Mouse (Mus musculus) erythroblast, adult 5-6 weeks (primary cell): Measurements from ENCODE around the gene Hid1. TPM values are rescaled to one million over a fixed set of nuclear protein-coding genes. Genes with fewer than 3 reads are reported as not detected.

Source experiments
- ATAC-seq: replicated peaks from 2 replicates; pipeline ENCODE4 v1.8.0; 2016; ENCODE audit warnings: moderate number of reproducible peaks, mild to moderate bottlenecking, moderate TSS enrichment, inconsistent platforms; ENCODE audit not compliant: poor library complexity, low FRiP score, severe bottlenecking
- total RNA-seq, 2 experiments: library from RNA; stranded (forward) in 1 of 2; stranded (reverse) in 1 of 2; fragments of 150-400 nt in 1 of 2; fragments of 200-764, 138-1000 nt in 1 of 2; gene quantifications; 2 replicates each; pipeline versions ENCODE4 v1.2.3 to v1.2.4; 2015 to 2017; ENCODE audit warnings: low replicate concordance in 2 of 2

Hid1 gene
- total RNA-seq, 2 experiments from 2014 or later = 0.26 to 1.2 TPM

- ATAC-seq = no peak
These were observed 69.4 kb downstream of the Hid1 start for GRCm38 (mm10) chr11:115298160-115298559.

Other genes with a start within 250 kb of the Hid1 start
- gene Cd300lf, start 233.8 kb downstream of the Hid1 start, total RNA-seq (2015; ENCODE audit: low replicate concordance) = 6.3 and 17.3 TPM in 2 replicates
- 11.3 and 13.7 TPM in 2 replicates for gene Cd300lf, start 233.8 kb downstream of the Hid1 start, total RNA-seq (2017; ENCODE audit: low replicate concordance)
- gene Slc9a3r1, start 204.4 kb downstream of the Hid1 start, total RNA-seq (2015; ENCODE audit: low replicate concordance) = 22.2 and 22.5 TPM in 2 replicates
- 17.7 and 19.1 TPM in 2 replicates for gene Slc9a3r1, start 204.4 kb downstream of the Hid1 start, total RNA-seq (2017; ENCODE audit: low replicate concordance)
- gene Tmem104, start 180.3 kb downstream of the Hid1 start, total RNA-seq (2015; ENCODE audit: low replicate concordance) = 4.6 and 5.2 TPM in 2 replicates
- gene Tmem104, start 180.3 kb downstream of the Hid1 start, total RNA-seq (2017; ENCODE audit: low replicate concordance) = 0.85 and 1.5 TPM in 2 replicates
- gene Nat9, start 179.9 kb downstream of the Hid1 start, total RNA-seq (2015; ENCODE audit: low replicate concordance) = 3.1 and 8.8 TPM in 2 replicates
- 8.8 and 10.5 TPM in 2 replicates for gene Nat9, start 179.9 kb downstream of the Hid1 start, total RNA-seq (2017; ENCODE audit: low replicate concordance)
- not detected in 2 replicates for gene Grin2c, start 100.5 kb downstream of the Hid1 start, total RNA-seq (2015; ENCODE audit: low replicate concordance)
- gene Grin2c, start 100.5 kb downstream of the Hid1 start, total RNA-seq (2017; ENCODE audit: low replicate concordance) = not detected in 2 replicates
- 4.2 TPM in 1 of 2 replicates, not detected in the other for gene Fdxr, start 90.7 kb downstream of the Hid1 start, total RNA-seq (2015; ENCODE audit: low replicate concordance)
- gene Fdxr, start 90.7 kb downstream of the Hid1 start, total RNA-seq (2017; ENCODE audit: low replicate concordance) = 2.9 TPM in 1 of 2 replicates, not detected in the other
- gene Fads6, start 70.1 kb downstream of the Hid1 start, total RNA-seq (2015; ENCODE audit: low replicate concordance) = 0.21 TPM in 1 of 2 replicates, not detected in the other
- gene Fads6, start 70.1 kb downstream of the Hid1 start, total RNA-seq (2017; ENCODE audit: low replicate concordance) = 0.26 and 0.84 TPM in 2 replicates
- gene Otop2, start 60.6 kb downstream of the Hid1 start, total RNA-seq (2015; ENCODE audit: low replicate concordance) = not detected in 2 replicates
- gene Otop2, start 60.6 kb downstream of the Hid1 start, total RNA-seq (2017; ENCODE audit: low replicate concordance) = not detected in 2 replicates
- not detected in 2 replicates for gene Ush1g, start 45.7 kb downstream of the Hid1 start, total RNA-seq (2015; ENCODE audit: low replicate concordance)
- not detected in 2 replicates for gene Ush1g, start 45.7 kb downstream of the Hid1 start, total RNA-seq (2017; ENCODE audit: low replicate concordance)
- not detected in 2 replicates for gene Otop3, start 33.0 kb downstream of the Hid1 start, total RNA-seq (2015; ENCODE audit: low replicate concordance)
- not detected in 2 replicates for gene Otop3, start 33.0 kb downstream of the Hid1 start, total RNA-seq (2017; ENCODE audit: low replicate concordance)
- not detected in 2 replicates for gene Cdr2l, start 14.2 kb upstream of the Hid1 start, total RNA-seq (2015; ENCODE audit: low replicate concordance)
- gene Cdr2l, start 14.2 kb upstream of the Hid1 start, total RNA-seq (2017; ENCODE audit: low replicate concordance) = not detected in 2 replicates
- 19.2 and 34.4 TPM in 2 replicates for gene Mrpl58, start 36.0 kb upstream of the Hid1 start, total RNA-seq (2015; ENCODE audit: low replicate concordance)
- gene Mrpl58, start 36.0 kb upstream of the Hid1 start, total RNA-seq (2017; ENCODE audit: low replicate concordance) = 18.0 and 23.0 TPM in 2 replicates
- 282 and 306 TPM in 2 replicates for gene Atp5h, start 52.2 kb upstream of the Hid1 start, total RNA-seq (2015; ENCODE audit: low replicate concordance)
- gene Atp5h, start 52.2 kb upstream of the Hid1 start, total RNA-seq (2017; ENCODE audit: low replicate concordance) = 240 and 279 TPM in 2 replicates
- gene Kctd2, start 52.4 kb upstream of the Hid1 start, total RNA-seq (2015; ENCODE audit: low replicate concordance) = 2.1 and 5.9 TPM in 2 replicates
- 2.8 and 8.3 TPM in 2 replicates for gene Kctd2, start 52.4 kb upstream of the Hid1 start, total RNA-seq (2017; ENCODE audit: low replicate concordance)
- gene Trim80, start 72.8 kb upstream of the Hid1 start, total RNA-seq (2015; ENCODE audit: low replicate concordance) = not detected in 2 replicates
- gene Trim80, start 72.8 kb upstream of the Hid1 start, total RNA-seq (2017; ENCODE audit: low replicate concordance) = not detected in 2 replicates
- gene Slc16a5, start 94.7 kb upstream of the Hid1 start, total RNA-seq (2015; ENCODE audit: low replicate concordance) = not detected in 2 replicates
- gene Slc16a5, start 94.7 kb upstream of the Hid1 start, total RNA-seq (2017; ENCODE audit: low replicate concordance) = not detected in 2 replicates
- 2.5 and 3.8 TPM in 2 replicates for gene Armc7, start 107.9 kb upstream of the Hid1 start, total RNA-seq (2015; ENCODE audit: low replicate concordance)
- 1.5 and 5.5 TPM in 2 replicates for gene Armc7, start 107.9 kb upstream of the Hid1 start, total RNA-seq (2017; ENCODE audit: low replicate concordance)
- gene Nt5c, start 124.1 kb upstream of the Hid1 start, total RNA-seq (2015; ENCODE audit: low replicate concordance) = 32.8 and 52.3 TPM in 2 replicates
- gene Nt5c, start 124.1 kb upstream of the Hid1 start, total RNA-seq (2017; ENCODE audit: low replicate concordance) = 14.1 and 16.0 TPM in 2 replicates
- gene Jpt1, start 146.6 kb upstream of the Hid1 start, total RNA-seq (2015; ENCODE audit: low replicate concordance) = 105 and 112 TPM in 2 replicates
- gene Jpt1, start 146.6 kb upstream of the Hid1 start, total RNA-seq (2017; ENCODE audit: low replicate concordance) = 114 and 134 TPM in 2 replicates
- gene Sumo2, start 168.5 kb upstream of the Hid1 start, total RNA-seq (2015; ENCODE audit: low replicate concordance) = 126 and 222 TPM in 2 replicates
- 154 and 170 TPM in 2 replicates for gene Sumo2, start 168.5 kb upstream of the Hid1 start, total RNA-seq (2017; ENCODE audit: low replicate concordance)
- 39.3 and 72.1 TPM in 2 replicates for gene Nup85, start 196.7 kb upstream of the Hid1 start, total RNA-seq (2015; ENCODE audit: low replicate concordance)
- gene Nup85, start 196.7 kb upstream of the Hid1 start, total RNA-seq (2017; ENCODE audit: low replicate concordance) = 52.1 and 69.3 TPM in 2 replicates
- 4.8 and 14.2 TPM in 2 replicates for gene Mrps7, start 236.2 kb upstream of the Hid1 start, total RNA-seq (2015; ENCODE audit: low replicate concordance)
- 6.4 and 13.0 TPM in 2 replicates for gene Mrps7, start 236.2 kb upstream of the Hid1 start, total RNA-seq (2017; ENCODE audit: low replicate concordance)
- 7.9 and 12.3 TPM in 2 replicates for gene Gga3, start 236.3 kb upstream of the Hid1 start, total RNA-seq (2015; ENCODE audit: low replicate concordance)
- 12.8 and 18.4 TPM in 2 replicates for gene Gga3, start 236.3 kb upstream of the Hid1 start, total RNA-seq (2017; ENCODE audit: low replicate concordance)
- gene Mif4gd, start 245.2 kb upstream of the Hid1 start, total RNA-seq (2015; ENCODE audit: low replicate concordance) = 13.0 and 26.1 TPM in 2 replicates
- 10.3 and 11.9 TPM in 2 replicates for gene Mif4gd, start 245.2 kb upstream of the Hid1 start, total RNA-seq (2017; ENCODE audit: low replicate concordance)